Mouse (Mus musculus): ENCODE measurements at regions not wholly inside any gene's neighbourhood (a gene's known extent, or its start where the extent isn't known, plus 50 kb on each side); places are given as distances from the start of the nearest gene placed in this dataset.

GRCm38 (mm10) chr15:86903006-86903405 is 641.1 kb upstream of the Fam19a5 start:
- Histone ChIP-seq H3K27ac (ENCODE audit: control insufficient read depth, insufficient read depth, low read depth, low read length) (no peak overlapping the region), H3K27me3 (ENCODE audit: control insufficient read depth, insufficient read depth, low read length) (no peaks in the 10 kb centered on the region), H3K36me3 (ENCODE audit: control insufficient read depth, insufficient read depth, low read length) (no peaks in the 10 kb centered on the region), H3K4me3 (ENCODE audit: control insufficient read depth, low read depth, low read length) (no peak overlapping the region), H3K4me1 (ENCODE audit: control insufficient read depth, insufficient read depth, low read length) (no peaks in the 10 kb centered on the region)
- TF ChIP-seq POLR2A (IDR thresholded peaks at IDR 0.05; ENCODE audit: control insufficient read depth, low read depth, low read length): no peak
- no peak for TF ChIP-seq CTCF (IDR thresholded peaks at IDR 0.05; ENCODE audit: control insufficient read depth, insufficient read depth, insufficient replicate concordance, low read depth, low read length)

DNA sequence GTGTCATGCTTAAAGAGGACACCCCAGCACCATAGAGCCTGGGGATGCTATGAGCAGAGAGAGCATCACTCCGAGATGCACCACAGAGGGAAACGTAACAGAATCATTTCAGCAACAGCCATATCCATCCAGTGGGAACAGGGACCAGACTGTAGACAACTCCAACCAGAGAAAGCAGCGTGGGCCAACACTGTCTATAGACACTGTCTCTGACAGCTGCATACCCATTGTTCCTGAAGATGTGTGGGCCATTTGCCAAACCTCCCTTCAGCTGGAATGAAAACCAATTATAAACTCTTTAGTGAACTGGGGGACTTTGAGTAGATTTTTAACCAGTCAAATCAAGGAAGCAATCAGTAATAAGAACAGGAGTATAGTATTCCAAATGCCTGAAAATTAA is 630.8 kb upstream of the Fam19a5 start:
- Histone ChIP-seq H3K4me3 (ENCODE audit: control insufficient read depth, low read depth, low read length) (no peak overlapping the region), H3K27me3 (ENCODE audit: control insufficient read depth, insufficient read depth, low read length) (no peaks in the 10 kb centered on the region), H3K4me1 (ENCODE audit: control insufficient read depth, insufficient read depth, low read length) (no peaks in the 10 kb centered on the region), H3K27ac (ENCODE audit: control insufficient read depth, insufficient read depth, low read depth, low read length) (no peak overlapping the region), H3K36me3 (ENCODE audit: control insufficient read depth, insufficient read depth, low read length) (no peaks in the 10 kb centered on the region)
- TF ChIP-seq CTCF (IDR thresholded peaks at IDR 0.05; ENCODE audit: control insufficient read depth, insufficient read depth, insufficient replicate concordance, low read depth, low read length) (no peak), POLR2A (IDR thresholded peaks at IDR 0.05; ENCODE audit: control insufficient read depth, low read depth, low read length) (no peak)

DNA sequence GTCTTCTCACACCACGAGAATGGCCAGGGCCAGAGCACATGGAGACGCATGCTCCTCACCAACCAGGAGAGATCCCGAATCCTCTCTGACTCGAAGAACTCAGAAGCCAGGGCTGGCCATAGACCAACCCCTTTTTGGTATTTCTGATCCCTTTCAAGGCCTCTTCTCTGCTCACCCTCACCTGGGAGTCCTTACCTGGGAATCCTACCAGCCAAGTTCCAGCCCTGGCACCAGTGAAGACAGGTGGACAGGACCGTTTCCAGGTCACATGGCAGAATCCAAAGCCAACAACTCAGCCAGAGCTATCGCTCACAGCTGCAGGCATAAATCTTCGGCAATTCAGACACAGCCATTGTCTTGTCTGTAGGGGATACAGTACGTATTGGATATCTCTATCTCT is 626.2 kb upstream of the Fam19a5 start:
- H3K4me3 ChIP-seq (ENCODE audit: control insufficient read depth, low read depth, low read length): no peak overlapping the region
- H3K36me3 ChIP-seq (ENCODE audit: control insufficient read depth, insufficient read depth, low read length): no peaks in the 10 kb centered on the region
- H3K4me1 ChIP-seq (ENCODE audit: control insufficient read depth, insufficient read depth, low read length): no peaks in the 10 kb centered on the region
- TF ChIP-seq CTCF (IDR thresholded peaks at IDR 0.05; ENCODE audit: control insufficient read depth, insufficient read depth, insufficient replicate concordance, low read depth, low read length) (no peak), POLR2A (IDR thresholded peaks at IDR 0.05; ENCODE audit: control insufficient read depth, low read depth, low read length) (no peak)
- H3K27ac ChIP-seq (ENCODE audit: control insufficient read depth, insufficient read depth, low read depth, low read length): no peak overlapping the region
- H3K27me3 ChIP-seq (ENCODE audit: control insufficient read depth, insufficient read depth, low read length): no peaks in the 10 kb centered on the region

- no peaks in the 10 kb centered on the region for H3K27me3 ChIP-seq (ENCODE audit: control insufficient read depth, insufficient read depth, low read length)
- H3K27ac ChIP-seq (ENCODE audit: control insufficient read depth, insufficient read depth, low read depth, low read length): no peak overlapping the region
- H3K36me3 ChIP-seq (ENCODE audit: control insufficient read depth, insufficient read depth, low read length): no peaks in the 10 kb centered on the region
- TF ChIP-seq CTCF (IDR thresholded peaks at IDR 0.05; ENCODE audit: control insufficient read depth, insufficient read depth, insufficient replicate concordance, low read depth, low read length): no peak
- no peak for TF ChIP-seq POLR2A (IDR thresholded peaks at IDR 0.05; ENCODE audit: control insufficient read depth, low read depth, low read length)
- no peak overlapping the region for H3K4me3 ChIP-seq (ENCODE audit: control insufficient read depth, low read depth, low read length)
- H3K4me1 ChIP-seq (ENCODE audit: control insufficient read depth, insufficient read depth, low read length): no peaks in the 10 kb centered on the region
Observed at GRCm38 (mm10) chr15:86919704-86920103, 624.4 kb upstream of the Fam19a5 start.

GRCm38 (mm10) chr15:86920185-86920584 is 623.9 kb upstream of the Fam19a5 start:
- TF ChIP-seq POLR2A (IDR thresholded peaks at IDR 0.05; ENCODE audit: control insufficient read depth, low read depth, low read length) (no peak), CTCF (IDR thresholded peaks at IDR 0.05; ENCODE audit: control insufficient read depth, insufficient read depth, insufficient replicate concordance, low read depth, low read length) (no peak)
- no peak overlapping the region for H3K4me3 ChIP-seq (ENCODE audit: control insufficient read depth, low read depth, low read length)
- no peak overlapping the region for H3K27ac ChIP-seq (ENCODE audit: control insufficient read depth, insufficient read depth, low read depth, low read length)
- no peaks in the 10 kb centered on the region for H3K4me1 ChIP-seq (ENCODE audit: control insufficient read depth, insufficient read depth, low read length)
- H3K36me3 ChIP-seq (ENCODE audit: control insufficient read depth, insufficient read depth, low read length): no peaks in the 10 kb centered on the region
- no peaks in the 10 kb centered on the region for H3K27me3 ChIP-seq (ENCODE audit: control insufficient read depth, insufficient read depth, low read length)

- Histone ChIP-seq H3K4me3 (ENCODE audit: control insufficient read depth, low read depth, low read length) (no peak overlapping the region), H3K4me1 (ENCODE audit: control insufficient read depth, insufficient read depth, low read length) (no peaks in the 10 kb centered on the region), H3K27me3 (ENCODE audit: control insufficient read depth, insufficient read depth, low read length) (no peaks in the 10 kb centered on the region), H3K27ac (ENCODE audit: control insufficient read depth, insufficient read depth, low read depth, low read length) (no peak overlapping the region), H3K36me3 (ENCODE audit: control insufficient read depth, insufficient read depth, low read length) (no peaks in the 10 kb centered on the region)
- TF ChIP-seq CTCF (IDR thresholded peaks at IDR 0.05; ENCODE audit: control insufficient read depth, insufficient read depth, insufficient replicate concordance, low read depth, low read length) (no peak), POLR2A (IDR thresholded peaks at IDR 0.05; ENCODE audit: control insufficient read depth, low read depth, low read length) (no peak)
Observed at GRCm38 (mm10) chr15:86921401-86921800, 622.7 kb upstream of the Fam19a5 start.

DNA sequence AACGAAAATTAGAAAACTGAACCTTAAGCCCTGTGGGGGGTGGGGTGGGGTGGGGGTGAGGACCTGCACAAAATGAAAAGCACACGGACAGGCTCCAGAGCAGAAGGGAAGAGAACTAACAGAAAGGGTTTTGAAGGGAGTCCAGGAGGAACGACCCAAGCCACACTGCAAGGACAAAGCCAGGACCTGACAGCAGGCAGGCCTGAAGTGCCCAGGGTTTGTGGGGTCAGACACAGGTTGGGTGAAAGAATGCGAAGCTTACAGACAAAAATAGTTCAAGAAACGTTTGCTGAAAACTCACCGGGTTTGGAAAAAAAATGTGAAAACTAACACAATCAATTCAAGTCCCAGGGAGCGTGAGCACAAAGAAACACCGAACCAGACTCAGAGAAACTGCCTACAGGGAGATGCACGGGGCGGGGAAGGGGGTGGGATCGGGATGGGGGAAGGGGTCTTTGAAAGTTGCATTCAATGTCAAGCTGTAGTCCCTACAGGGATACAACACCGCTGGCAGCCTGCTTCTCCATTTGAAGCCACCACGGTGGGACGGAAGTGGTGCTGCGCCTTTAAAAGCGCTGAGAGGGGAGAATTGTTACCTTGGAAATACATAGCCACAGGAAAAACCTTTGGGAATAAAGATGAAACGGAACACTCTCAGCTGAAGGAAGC is 618.9 kb upstream of the Fam19a5 start:
- H3K27ac ChIP-seq (ENCODE audit: control insufficient read depth, insufficient read depth, low read depth, low read length): no peak overlapping the region

More for the DNA sequence above, 618.9 kb upstream of the Fam19a5 start:
- Histone ChIP-seq H3K36me3 (ENCODE audit: control insufficient read depth, insufficient read depth, low read length) (no peaks in the 10 kb centered on the region), H3K27me3 (ENCODE audit: control insufficient read depth, insufficient read depth, low read length) (no peaks in the 10 kb centered on the region), H3K4me1 (ENCODE audit: control insufficient read depth, insufficient read depth, low read length) (no peaks in the 10 kb centered on the region), H3K4me3 (ENCODE audit: control insufficient read depth, low read depth, low read length) (no peak overlapping the region)
- TF ChIP-seq POLR2A (IDR thresholded peaks at IDR 0.05; ENCODE audit: control insufficient read depth, low read depth, low read length) (no peak), CTCF (IDR thresholded peaks at IDR 0.05; ENCODE audit: control insufficient read depth, insufficient read depth, insufficient replicate concordance, low read depth, low read length) (no peak)

All from testis, adult 2 months (tissue).